Mouse (Mus musculus) forebrain, embryonic 16.5 days (tissue): ENCODE data around the gene Acadvl. TPM values are rescaled to one million over a fixed set of nuclear protein-coding genes. Genes with fewer than 3 reads are reported as not detected.

ENCODE experiments used
- ATAC-seq: fragments of 200-750 bp; cut with Nextera tagmentation; 2 replicates; pipeline ENCODE4 v1.8.0; 2017; ENCODE audit warnings: mild to moderate bottlenecking, moderate library complexity
- H3K27ac ChIP-seq: fragments of 300-500 bp; sonication (generic); 2 replicates; pipeline ENCODE4 v1.5.1; 2014; ENCODE audit warnings: low read length, control low read depth
- H3K27me3 ChIP-seq: fragments of 300-500 bp; sonication (generic); replicated peaks from 2 replicates; pipeline ENCODE4 v1.6.1; 2014; ENCODE audit warnings: low read length; ENCODE audit not compliant: control insufficient read depth, insufficient read depth
- H3K36me3 ChIP-seq: fragments of 300-500 bp; sonication (generic); 2 replicates; pipeline ENCODE4 v1.6.1; 2014; ENCODE audit not compliant: control insufficient read depth, insufficient read depth
- H3K4me1 ChIP-seq: fragments of 300-500 bp; sonication (generic); replicated peaks from 2 replicates; pipeline ENCODE4 v1.6.1; 2014; ENCODE audit warnings: low read length; ENCODE audit not compliant: control insufficient read depth, insufficient read depth
- H3K4me2 ChIP-seq: fragments of 300-500 bp; sonication (generic); 2 replicates; pipeline ENCODE4 v1.6.1; 2014; ENCODE audit warnings: mild to moderate bottlenecking, low read length, control low read depth
- H3K4me3 ChIP-seq: fragments of 300-500 bp; sonication (generic); replicated peaks from 2 replicates; pipeline ENCODE4 v1.5.1; 2014; ENCODE audit warnings: mild to moderate bottlenecking, low read length, control low read depth
- H3K9ac ChIP-seq: fragments of 300-500 bp; sonication (generic); replicated peaks from 2 replicates; pipeline ENCODE4 v1.6.1; 2014; ENCODE audit warnings: low read depth, low read length, control low read depth
- H3K9me3 ChIP-seq: fragments of 300-500 bp; sonication (generic); 2 replicates; pipeline ENCODE4 v1.6.1; 2016; ENCODE audit warnings: low read length; ENCODE audit not compliant: control insufficient read depth
- WGBS: fragments of 180-500 bp; shearing (Covaris S2); extraction: QIAGEN DNeasy Blood & Tissue Kit; methylation state at CpG from one replicate; pipeline ENCODE4 v1.1.7; 2014; 5-methylcytosine and 5-hydroxymethylcytosine counted together
- polyA plus RNA-seq: library from polyadenylated mRNA; unstranded; fragments of >200 nt; fragmentation: Nextera tagmentation; extraction: Ambion mirVana; gene quantifications from 2 replicates; pipeline ENCODE4 v1.2.1, GENCODE M21; 2015

Gene Acadvl
- polyA plus RNA-seq, 1 experiment from 2014 or later = 60.6 TPM

DNA sequence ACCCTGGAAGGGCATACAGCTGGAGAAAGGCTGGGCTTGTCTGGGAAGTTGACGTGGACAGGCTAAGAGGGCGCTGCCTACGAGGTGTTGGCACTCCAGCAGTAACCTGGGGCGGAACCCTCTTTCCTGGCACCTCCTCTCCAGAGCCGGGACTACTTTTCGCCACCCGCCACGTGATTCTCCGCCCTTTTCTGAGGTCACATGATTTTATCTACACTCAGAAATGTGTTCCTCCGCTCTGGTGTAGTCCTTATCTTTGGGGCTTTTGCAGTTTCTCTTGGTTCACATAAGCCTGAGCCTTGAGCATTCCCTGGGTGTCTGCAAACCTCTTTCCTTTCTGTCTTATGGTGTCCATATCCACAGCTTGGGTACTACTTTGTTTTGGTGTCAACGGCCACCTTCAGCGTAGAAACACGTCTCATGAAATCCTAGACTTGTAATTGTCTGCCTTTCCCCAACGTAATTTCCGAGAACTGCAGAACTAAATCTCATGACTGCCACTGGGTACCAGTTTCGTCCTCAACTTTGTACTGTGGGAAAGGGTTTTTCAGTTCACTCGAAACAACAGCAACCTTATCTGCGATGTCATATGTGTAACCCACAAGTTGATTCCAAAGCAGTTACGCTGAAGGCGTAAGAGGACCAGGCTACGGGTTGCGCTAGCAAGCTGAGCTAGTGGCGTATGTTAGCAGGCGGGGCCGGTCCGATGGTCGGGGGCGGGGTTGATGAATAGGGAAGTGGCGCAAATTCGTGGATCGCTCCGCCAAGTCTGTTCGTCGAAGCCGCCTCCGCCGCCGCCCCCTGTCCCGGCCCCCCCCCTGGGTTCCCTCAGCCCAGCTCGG, 24.1 kb downstream of the Acadvl start, which contains the start of gene Gabarap:
Gene Gabarap, plus strand, starts transcription at position 294 of the 842 bp plus-strand sequence.
- H3K9me3 ChIP-seq = no peaks in the 10 kb centered on the region
- peak within 1 kb of the TSS; percentile 88 for H3K4me2 ChIP-seq
- no peaks in the 10 kb centered on the region for H3K27me3 ChIP-seq
- peaks cover 18% of the 10 kb centered on the region for H3K4me1 ChIP-seq
- peak; percentile 70 for ATAC-seq
- H3K9ac ChIP-seq = peak within 1 kb of the TSS; percentile 73
- H3K4me3 ChIP-seq = peak within 1 kb of the TSS; percentile 62
- H3K27ac ChIP-seq = peak within 1 kb of the TSS; percentile 95
- WGBS = under 1% methylated on average over 38 of the region's 40 CpGs
- peaks cover 23% of the 10 kb centered on the region for H3K36me3 ChIP-seq

DNA sequence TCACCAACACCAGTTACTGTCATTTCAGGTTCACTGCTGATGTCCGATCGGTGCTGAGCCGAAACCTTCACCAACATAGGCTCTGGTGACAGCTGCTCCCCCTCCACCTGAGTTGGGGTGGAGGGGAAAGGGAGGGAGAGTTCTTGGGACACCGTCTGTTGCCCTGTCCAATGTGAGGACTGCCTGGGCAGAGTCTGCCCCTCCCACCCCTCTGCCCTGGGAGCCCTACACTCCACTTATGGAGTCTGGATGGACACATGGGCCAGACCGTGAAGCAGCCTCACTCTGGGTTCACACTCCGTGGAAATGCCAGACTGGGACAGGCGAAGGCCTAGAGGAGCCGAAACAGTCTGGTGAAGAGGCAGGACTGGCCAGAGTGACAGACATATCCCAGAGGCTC, 25.3 kb downstream of the Acadvl start:
- Histone ChIP-seq H3K9ac (no peak overlapping the region), H3K36me3 (peaks cover 31% of the 10 kb centered on the region), H3K27ac (no peak overlapping the region), H3K4me1 (peaks cover 18% of the 10 kb centered on the region), H3K27me3 (no peaks in the 10 kb centered on the region), H3K4me3 (no peak overlapping the region), H3K4me2 (no peak overlapping the region), H3K9me3 (no peaks in the 10 kb centered on the region)
- no peak for ATAC-seq
- 86% methylated on average over 8 of the region's 8 CpGs for WGBS

DNA sequence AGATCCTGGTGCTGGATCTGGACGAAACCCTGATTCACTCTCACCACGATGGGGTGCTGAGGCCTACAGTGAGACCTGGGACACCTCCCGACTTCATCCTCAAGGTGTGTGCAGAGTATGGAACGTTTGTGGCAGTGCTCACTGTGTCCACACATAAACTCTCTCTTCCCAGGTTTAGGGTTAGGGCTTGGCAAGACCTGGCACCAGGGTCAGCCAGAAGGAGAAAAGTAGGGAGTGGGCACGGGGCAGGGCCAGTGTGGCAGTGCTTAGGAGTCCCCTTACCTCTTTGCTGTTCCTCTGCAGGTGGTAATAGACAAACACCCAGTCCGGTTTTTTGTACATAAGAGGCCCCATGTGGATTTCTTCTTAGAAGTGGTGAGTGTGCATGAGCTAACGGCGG, 30.8 kb downstream of the Acadvl start:
- no peak overlapping the region for H3K4me3 ChIP-seq
- 91% methylated on average over 8 of the region's 8 CpGs for WGBS
- H3K27me3 ChIP-seq = no peaks in the 10 kb centered on the region
- H3K27ac ChIP-seq = no peak overlapping the region
- no peaks in the 10 kb centered on the region for H3K9me3 ChIP-seq
- no peak overlapping the region for H3K4me2 ChIP-seq
- ATAC-seq = no peak
- H3K36me3 ChIP-seq = peaks cover 29% of the 10 kb centered on the region
- peaks cover 25% of the 10 kb centered on the region for H3K4me1 ChIP-seq
- no peak overlapping the region for H3K9ac ChIP-seq

DNA sequence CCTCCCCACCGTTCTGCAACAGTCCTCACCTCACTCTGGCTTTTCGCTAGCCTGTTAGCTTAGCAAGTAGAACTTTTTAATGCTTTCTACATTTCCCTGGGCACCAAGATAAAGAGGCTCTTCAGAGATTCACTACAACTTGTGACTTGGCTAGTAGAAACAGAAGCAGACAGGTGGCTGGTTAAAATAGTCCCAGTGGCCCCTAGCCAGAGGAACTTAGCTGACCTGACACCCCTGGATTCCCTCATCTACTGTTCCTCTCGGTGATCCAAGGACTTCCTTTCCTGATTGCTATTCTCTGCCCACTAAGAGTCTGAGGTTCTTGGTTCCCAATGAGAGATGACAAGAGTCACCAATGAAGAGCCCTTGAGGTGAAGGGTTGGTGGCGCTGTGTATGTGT, 31.8 kb downstream of the Acadvl start:
- no peak for ATAC-seq
- Histone ChIP-seq H3K27me3 (no peaks in the 10 kb centered on the region), H3K4me2 (no peak overlapping the region; the same call in 1 of the 2 replicates), H3K36me3 (peaks cover 22% of the 10 kb centered on the region), H3K4me3 (no peak overlapping the region; the same call in 1 of the 2 replicates), H3K4me1 (peaks cover 30% of the 10 kb centered on the region), H3K27ac (no peak overlapping the region), H3K9ac (no peak overlapping the region), H3K9me3 (no peaks in the 10 kb centered on the region)
- 91% methylated on average over 4 of the region's 4 CpGs for WGBS

DNA sequence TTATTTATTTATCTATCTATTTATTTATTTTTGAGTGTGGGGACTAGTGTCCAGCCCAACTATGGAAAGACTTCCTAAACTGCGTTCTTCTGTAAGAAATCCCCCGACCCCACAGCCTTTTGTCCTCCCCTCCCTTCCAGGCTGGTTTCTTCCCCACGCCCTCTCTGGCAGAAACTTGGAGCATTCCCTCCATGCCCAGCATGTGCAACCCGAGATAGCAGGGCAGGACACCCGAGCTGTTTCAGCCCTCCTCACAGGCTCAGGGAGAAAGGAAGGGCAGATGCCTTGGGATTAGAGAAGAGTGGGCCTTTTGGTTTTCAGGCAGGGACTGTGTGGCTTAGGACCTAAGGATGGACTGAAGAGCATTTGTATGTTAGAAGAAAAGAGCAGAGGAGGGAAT, 32.3 kb downstream of the Acadvl start:
- Histone ChIP-seq H3K27ac (no peak overlapping the region), H3K4me2 (peak overlapping the region; percentile 65), H3K4me3 (peak overlapping the region; percentile 11), H3K4me1 (peaks cover 30% of the 10 kb centered on the region), H3K36me3 (peaks cover 22% of the 10 kb centered on the region), H3K9ac (0 out of 2 replicates have a peak overlapping the region, but pooled peaks have one; percentile 26), H3K9me3 (no peaks in the 10 kb centered on the region), H3K27me3 (no peaks in the 10 kb centered on the region)
- WGBS = 24% methylated on average over 5 of the region's 5 CpGs
- ATAC-seq = no peak

DNA sequence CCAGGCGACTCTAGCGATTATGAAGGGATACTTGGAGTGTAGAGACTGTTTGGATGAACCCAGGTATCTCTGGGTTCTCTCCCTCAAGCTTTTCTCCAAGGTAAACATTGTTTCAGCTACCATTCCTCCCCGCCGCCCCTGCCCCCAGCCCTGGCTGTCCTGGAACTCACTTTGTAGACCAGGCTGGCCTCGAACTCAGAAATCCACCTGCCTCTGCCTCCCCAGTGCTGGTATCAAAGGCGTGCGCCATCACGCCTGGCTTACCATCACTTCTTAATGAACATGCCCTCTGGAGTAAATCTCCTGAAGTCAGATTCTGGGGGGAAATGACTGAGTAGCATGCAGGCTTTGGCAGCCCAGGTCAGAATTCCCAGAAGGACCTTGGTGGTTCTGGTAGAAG, 33.0 kb downstream of the Acadvl start, which contains the start of gene Elp5:
Gene Elp5, minus strand, starts transcription at position 293 of the 400 bp plus-strand sequence.
- H3K4me1 ChIP-seq = peaks cover 30% of the 10 kb centered on the region
- H3K27ac ChIP-seq = peak within 1 kb of the TSS; percentile 98
- WGBS = 63% methylated on average over 8 of the region's 8 CpGs
- no peak for ATAC-seq
- peak within 1 kb of the TSS; percentile 73 for H3K4me3 ChIP-seq
- peak within 1 kb of the TSS; percentile 80 for H3K9ac ChIP-seq
- peak within 1 kb of the TSS; percentile 65 for H3K4me2 ChIP-seq
- H3K27me3 ChIP-seq = no peaks in the 10 kb centered on the region
- H3K9me3 ChIP-seq = no peaks in the 10 kb centered on the region
- H3K36me3 ChIP-seq = peaks cover 17% of the 10 kb centered on the region

DNA sequence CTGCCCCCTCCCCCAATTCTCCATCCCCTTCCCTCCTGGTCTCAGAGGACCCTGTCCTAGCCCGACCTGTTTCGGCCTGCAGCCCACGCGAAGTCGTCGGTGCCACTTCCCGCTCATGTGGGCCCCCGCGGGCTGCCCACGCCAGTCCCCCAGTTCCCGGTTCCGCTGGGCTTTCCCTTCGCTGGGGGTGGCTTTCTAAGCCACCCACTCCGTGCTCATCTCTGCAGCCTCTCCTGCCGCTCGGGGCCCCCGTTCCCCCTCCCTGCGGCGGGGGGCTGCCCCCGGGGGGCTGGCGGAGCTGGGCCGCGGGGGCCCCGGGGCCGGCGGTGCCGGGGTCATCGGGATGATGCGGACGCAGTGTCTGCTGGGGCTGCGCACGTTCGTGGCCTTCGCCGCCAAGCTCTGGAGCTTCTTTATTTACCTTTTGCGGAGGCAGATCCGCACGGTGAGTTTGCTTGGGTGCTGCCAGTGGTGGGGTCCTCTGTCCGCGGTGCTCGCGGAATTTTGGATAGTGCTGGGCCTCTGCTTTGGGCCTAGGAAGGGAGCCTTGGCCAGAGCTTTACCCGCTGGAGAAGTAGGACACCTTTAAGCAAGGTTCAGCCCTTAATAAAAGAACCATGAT, 34.0 kb downstream of the Acadvl start, which contains the start of gene Ctdnep1:
Gene Ctdnep1, plus strand, starts transcription at position 16 of the 622 bp plus-strand sequence.
- Histone ChIP-seq H3K4me3 (peak within 1 kb of the TSS; percentile 73), H3K27ac (peak within 1 kb of the TSS; percentile 98), H3K9ac (peak within 1 kb of the TSS; percentile 80), H3K4me1 (peaks cover 30% of the 10 kb centered on the region), H3K36me3 (peaks cover 17% of the 10 kb centered on the region), H3K9me3 (no peaks in the 10 kb centered on the region), H3K27me3 (no peaks in the 10 kb centered on the region), H3K4me2 (peak within 1 kb of the TSS; percentile 77)
- WGBS = under 1% methylated on average over 43 of the region's 43 CpGs
- ATAC-seq = no peak; the same call in 1 of the 2 replicates

DNA sequence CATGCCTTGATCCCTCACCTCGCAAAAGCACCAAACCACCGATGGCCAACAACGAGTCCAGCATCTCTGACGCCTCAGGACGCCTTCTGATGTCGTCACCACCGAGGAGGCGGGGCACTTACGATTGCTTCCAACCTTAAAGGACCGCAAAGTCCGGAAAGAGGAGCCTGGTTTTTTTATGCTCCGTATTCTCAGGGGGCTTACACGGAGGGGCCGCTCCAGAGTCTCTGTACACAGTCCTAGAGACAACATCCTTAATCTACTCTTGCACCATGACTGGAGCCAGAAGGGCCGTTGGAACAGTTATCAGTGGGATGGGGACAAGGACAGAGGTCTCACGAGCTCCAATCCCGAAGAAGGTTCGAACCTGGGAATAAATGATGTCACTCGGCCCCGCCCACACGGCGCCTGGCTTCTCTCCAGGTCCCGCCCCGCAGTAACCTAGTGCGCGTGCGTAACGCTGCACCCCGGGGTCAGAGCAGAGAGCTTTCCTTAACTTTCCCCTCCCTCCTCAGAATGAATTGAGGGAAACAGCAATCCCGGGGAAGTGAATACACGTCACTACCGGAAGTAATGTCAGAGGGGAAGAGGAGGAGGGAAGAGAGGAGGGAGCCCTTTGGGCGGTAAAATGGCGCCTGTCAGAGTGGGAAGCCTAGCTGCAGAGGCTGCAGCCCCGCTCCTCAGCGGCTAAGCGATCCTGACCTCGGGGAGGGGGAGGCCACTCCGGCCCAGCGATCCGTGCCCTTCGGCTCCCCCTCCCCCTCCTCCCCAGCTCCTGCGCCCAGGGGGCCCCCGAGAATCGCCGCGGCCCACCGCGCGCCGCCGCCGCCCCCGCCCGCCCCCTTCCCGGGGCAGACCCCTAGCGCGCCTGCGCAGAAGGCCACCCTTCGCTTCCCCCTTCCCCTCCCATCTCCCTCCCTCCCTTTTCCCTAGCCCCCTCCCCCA, 34.7 kb downstream of the Acadvl start:
- Histone ChIP-seq H3K4me3 (peak overlapping the region; percentile 73), H3K27me3 (no peaks in the 10 kb centered on the region), H3K27ac (peak overlapping the region; percentile 98), H3K36me3 (peaks cover 14% of the 10 kb centered on the region), H3K4me1 (peaks cover 30% of the 10 kb centered on the region), H3K9ac (peak overlapping the region; percentile 80), H3K9me3 (no peaks in the 10 kb centered on the region), H3K4me2 (peak overlapping the region; percentile 77)
- ATAC-seq = peak; percentile 93
- under 1% methylated on average over 39 of the region's 60 CpGs for WGBS
